Mouse (Mus musculus) heart, postnatal 14 days (tissue): ENCODE measurements around the gene 9230102O04Rik. TPM values are rescaled to one million over a fixed set of nuclear protein-coding genes. Genes with fewer than 3 reads are reported as not detected.

Source experiments
- DNase-seq, 2 experiments: peaks; one replicate each; pipeline ENCODE4 v3.0.0; 2021 to 2022
- intact Hi-C: fragments of 180-260 bp; cut with DNase I; formaldehyde crosslinking; loops from one replicate; pipeline ENCODE4 v1.15.1; 2025
- total RNA-seq, 2 experiments: library from RNA; stranded (reverse); gene quantifications; 2 replicates each; pipeline ENCODE4 v1.2.3; 2021

The 9230102O04Rik gene
- total RNA-seq, 2 experiments from 2014 or later: not detected

DNA sequence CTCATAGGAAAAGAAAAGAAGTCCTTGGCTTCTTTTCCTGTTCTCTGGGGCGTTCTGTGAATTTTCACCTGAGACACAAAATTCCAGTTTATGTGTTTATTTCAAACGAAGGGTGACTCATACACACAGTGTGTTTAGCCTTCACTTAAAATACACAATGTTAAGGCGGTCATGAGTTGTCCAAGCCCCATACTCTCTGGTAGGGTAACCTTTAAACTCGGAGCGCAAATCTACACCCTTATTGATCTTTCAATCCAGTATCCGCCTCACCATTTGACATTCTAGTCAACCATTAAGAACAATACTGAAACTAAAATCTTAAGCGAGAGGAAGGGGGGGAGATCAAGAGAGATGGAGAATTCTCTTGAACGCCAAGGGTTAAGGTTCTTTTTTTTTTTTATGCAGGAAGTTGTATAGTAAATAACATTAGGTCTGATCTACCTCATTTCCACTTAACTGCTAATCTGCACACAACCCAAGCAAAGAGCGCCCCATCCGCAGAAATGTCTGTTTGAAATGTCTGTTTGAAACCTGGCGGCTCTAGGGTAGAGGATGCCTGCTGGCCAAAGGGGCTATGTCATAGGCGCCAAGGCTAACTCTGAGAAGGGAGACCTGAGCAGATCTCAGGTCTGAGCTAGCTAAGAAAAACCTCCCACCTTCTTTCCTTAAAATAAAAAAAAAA lies 13.5 kb downstream of the 9230102O04Rik start:
- DNase-seq: no peak
- intact Hi-C loops: loop anchor here (5.0 kb wide), 1 partner anchor 239 kb away; no protein-coding TSS in a partner anchor

DNA sequence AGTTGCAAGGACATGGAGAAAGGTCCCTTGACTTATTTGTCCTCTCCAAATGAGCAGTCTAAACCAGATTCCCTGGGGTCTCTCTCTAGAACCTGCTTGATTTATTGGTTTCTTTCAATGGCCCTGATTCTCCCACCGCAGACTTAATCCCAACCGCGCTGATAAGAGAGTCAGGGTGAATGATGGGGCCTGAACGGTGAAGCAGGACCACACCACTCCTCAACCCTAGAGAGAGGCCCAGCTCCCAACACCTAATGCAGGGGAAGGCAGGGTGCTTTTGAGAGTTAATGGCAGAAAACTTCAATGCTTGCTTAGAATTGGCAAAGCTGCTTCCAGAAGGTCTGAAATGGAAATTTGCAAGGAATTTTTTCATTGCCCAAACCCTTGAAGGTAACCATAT lies 14.1 kb downstream of the 9230102O04Rik start:
- DNase-seq: no peak
- intact Hi-C loops: loop anchor here (5.0 kb wide), 1 partner anchor 238 kb away; no protein-coding TSS in a partner anchor

DNA sequence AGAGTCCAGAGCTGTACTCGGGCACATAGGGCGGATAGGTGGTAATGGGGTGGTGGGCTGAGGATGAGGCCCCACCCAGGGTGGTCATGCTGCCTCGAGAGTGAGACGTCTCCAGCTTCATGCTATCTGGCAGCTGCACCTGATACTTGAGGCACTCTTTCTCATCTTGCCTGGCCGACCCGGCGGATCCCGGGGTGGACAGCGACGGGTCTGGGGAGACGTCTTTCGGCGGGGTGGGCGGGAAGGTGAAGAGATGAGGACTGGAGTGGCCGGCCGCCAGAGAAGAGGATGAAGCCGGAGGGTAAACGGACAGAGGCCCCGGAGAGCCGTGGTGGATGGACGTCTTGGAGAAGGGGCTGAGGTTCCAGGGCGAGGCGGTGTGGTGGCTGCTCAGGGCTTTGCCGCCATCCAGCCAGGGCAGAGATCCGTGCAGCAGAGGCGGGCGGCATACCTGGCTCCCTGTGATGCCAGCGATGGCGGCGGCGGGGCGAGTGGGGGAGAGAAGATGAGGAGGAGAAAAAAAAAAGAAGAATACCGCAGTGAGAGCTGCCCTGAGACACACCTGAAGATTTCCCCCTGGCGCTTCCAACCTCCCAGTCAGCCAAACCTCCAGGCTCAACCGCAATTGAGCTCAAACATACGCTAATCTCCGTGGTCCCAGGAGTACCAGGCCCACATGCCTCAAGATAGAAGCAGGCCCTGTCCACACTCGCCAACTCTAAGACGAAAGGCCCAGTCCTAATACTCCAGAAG lies 14.7 kb downstream of the 9230102O04Rik start:
- no peak for DNase-seq

DNA sequence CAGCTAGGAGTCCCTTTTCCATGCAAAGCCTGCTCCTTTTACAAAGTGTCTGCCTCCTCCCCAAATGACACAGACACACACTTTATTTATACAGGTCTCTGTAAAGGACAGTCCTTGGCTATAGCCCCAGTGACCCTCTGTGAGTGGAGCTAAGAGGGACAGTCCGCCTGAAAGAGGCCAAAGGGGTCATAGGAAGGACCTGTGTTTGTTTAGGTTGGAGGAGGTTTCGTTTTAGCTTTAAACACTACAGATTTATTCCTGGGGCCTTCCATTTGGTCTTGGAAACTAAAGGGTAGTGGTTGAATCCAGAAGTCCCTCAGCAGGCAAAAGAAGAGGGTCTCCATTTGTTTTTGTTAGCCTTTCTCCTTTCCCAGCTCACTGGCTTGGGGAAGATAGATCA lies 15.6 kb downstream of the 9230102O04Rik start:
- intact Hi-C loops: no loop called here

More for the DNA sequence above, 14.7 kb downstream of the 9230102O04Rik start:
- intact Hi-C loops: loop anchor here (5.0 kb wide), 1 partner anchor 237 kb away; no protein-coding TSS in a partner anchor

DNA sequence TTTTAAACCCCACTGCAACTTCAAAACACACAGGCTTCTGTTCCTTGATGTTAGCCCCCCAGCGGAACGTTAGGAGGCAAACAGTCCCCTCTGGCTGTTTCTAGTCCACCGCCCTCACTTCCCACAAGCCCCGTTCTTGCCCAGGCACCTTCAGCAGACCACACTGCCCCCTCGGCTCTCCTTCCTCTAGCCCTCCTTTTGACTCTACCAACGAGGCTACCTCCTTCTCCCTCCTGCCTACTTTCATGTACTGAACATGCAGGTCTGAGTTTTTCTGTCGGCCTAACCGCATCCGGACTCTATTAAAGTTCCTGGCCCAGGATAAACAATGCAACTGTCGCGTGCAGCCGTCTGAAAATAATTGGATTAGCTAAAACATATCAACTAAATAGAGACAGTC lies 16.7 kb downstream of the 9230102O04Rik start:
- DNase-seq: no peak
- intact Hi-C loops: no loop called here

More for the DNA sequence above, 15.6 kb downstream of the 9230102O04Rik start:
- no peak for DNase-seq

DNA sequence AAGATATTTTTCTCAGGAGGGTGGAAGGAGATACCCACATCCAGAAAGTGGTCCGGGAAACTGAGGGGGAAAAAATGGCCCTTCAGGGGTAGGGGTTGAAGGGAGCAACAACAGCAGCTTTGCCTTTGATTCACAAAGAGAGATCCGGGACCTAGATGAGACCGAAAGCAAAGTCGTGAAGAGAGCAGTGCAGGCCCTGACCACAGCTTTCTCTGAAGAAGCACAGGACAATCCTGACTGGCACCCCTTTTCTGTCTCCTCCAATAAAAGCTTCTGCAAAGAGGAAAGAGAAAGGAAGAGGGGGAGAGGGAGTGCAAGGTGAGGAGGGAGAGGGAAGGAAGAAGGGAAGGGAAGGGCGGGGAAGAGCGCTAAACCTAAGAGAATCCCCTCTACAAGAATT lies 17.5 kb downstream of the 9230102O04Rik start:
- DNase-seq: no peak
- intact Hi-C loops: no loop called here

DNA sequence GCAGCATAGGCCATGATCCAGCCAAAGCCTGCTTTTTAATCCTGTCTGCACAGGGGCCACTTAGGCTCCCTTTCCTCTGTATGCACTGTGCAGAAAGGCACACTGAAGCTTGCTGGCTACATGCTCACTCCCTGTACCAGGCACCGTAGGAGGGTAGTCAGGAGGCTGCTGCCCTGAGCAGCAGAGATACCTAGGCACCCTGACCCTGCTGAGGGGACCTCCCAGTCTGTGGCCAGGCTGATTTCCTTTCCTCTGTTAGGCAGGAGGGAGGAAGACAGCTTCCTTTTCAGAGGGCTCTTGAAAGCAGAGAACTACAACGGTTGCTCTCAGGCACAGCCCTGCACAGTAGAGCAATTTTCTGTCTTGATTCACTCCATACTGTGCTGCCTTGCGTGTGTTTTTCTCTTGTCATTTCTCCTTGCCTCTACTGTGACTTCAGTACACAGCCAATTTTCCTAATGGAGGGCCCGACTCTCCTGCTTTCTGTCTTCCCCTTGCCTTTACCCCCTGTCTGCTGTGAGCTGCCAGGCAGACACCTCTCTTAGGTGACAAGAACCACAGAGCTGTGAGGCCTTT lies 18.1 kb downstream of the 9230102O04Rik start:
- DNase-seq: no peak
- intact Hi-C loops: no loop called here

DNA sequence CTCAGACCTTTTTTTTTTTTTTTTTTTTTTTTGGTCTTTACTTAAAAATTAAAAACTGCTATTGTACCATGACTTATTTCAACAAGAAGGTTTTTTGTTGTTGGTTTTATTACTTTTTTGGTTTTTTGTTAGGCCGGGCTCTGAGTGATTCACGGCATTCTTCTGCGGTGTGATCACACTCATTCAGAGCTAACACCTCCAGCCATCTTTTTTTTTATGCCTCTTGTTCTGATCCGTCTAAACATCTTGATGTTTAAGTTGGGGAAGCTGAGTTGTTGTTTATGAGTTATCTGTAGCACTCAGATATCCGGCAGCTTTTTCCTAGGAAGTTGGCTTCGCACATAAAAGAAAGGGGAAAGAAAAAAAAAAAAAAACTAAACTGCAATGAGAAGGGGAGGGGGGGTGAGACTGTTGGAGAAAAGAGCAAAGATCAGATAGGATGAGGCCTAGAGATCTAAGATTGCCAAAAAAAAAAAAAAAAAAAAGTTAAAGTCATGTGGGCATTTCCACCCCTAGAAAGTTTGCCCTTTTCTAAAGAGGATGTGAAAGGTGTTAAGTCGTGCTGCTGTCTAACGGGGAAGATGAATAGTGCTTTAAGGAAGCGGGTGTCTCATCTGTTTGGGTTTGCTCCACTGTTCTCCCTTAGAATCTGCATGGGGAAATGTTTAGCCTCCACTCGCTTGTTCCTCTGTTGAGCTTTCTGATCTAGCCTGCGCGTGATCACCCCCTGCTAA lies 22.1 kb downstream of the 9230102O04Rik start:
- intact Hi-C loops: no loop called here
- no peak for DNase-seq

DNA sequence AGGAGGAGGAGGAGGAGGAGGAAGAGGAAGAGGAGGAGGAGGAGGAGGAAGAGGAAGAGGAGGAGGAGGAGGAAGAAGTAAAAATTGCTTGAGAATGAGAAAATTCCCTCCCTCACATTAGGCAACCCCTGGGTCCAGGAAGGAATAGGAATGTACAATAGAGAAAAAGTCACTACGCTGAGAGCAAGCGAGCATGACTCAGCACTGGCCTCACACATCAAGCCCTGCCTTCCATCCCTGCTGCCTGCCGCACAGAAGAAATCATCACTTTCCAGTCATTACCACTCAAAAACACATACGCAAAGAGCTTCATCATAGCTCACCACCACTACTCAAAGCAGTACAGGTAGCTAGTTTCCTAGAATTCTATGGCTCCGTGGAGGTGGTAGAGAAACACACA lies 28.6 kb downstream of the 9230102O04Rik start:
- DNase-seq: no peak
- intact Hi-C loops: no loop called here

DNA sequence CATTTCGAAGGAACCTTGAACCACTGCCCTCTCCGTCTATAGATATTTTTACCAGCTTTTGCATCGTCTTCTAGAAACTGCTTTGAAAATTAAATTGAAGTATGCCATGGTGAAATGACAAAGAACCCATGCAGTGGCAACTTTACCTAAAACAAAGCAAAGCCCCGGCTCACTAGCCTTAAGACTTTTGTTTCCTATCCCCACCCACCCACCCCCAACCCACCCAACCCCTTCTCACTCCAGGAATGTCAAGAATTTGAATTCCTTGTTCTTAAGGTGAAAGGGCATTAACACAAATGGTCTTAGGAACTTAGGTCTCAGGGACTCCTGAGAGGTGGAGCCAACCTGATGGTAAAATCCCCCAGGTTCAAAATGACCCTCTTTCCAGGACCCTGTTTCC lies 33.5 kb downstream of the 9230102O04Rik start:
- intact Hi-C loops: no loop called here
- no peak for DNase-seq

DNA sequence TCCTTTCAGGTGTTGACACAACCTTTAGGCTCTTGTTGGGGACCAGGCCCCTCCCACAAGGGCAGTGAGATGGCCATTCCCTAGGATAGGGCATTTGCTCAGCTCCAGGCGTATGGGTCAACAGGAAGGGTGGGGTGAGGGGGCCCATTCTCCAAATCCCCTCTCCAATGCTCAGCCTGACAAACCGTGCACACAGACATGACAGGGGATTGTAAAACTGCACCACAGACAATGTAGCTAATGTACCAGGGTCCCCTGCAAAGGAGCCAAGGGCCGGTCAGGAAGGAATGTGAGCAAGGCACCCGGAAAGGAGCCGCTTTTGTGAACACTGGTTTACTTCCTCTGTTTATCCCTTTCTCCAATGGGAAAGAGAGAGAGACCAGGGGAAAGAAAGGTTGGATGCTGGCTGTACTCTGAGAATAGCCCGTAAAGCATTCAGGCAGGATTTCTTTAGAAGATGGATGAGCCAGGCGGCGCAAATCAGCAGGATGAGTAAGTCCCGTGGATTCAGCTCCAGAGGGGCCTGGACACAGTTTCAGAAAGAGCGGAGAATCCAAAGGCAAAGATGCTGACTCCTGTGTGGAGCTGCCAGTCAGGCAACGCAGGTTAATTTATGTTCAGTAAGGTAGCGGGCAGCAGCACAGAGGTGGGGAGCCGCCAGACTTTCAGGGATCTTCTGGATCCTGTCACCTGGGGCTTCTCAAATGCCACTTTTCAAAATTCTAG lies 36.3 kb downstream of the 9230102O04Rik start:
- intact Hi-C loops: no loop called here
- no peak for DNase-seq

DNA sequence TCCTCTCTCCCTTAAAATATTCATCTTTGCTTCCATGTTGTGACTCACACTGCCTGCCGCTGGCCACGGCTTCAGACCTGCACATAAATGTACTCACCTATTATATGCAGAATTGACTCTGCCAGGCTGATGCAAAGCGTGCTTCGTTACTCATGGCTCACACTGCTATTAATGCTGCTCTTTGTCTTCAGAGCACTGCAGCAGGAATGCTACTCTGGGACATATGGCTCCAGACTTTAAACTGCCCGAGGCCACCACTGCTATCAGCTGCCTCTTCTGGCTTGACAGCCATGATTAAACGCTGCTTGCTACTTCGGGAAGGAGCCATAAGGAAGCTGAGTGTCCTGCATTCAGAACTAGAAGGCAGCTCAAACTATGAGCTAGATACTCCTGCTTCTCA lies 54.1 kb downstream of the 9230102O04Rik start:
- no peak for DNase-seq
- intact Hi-C loops: no loop called here

DNA sequence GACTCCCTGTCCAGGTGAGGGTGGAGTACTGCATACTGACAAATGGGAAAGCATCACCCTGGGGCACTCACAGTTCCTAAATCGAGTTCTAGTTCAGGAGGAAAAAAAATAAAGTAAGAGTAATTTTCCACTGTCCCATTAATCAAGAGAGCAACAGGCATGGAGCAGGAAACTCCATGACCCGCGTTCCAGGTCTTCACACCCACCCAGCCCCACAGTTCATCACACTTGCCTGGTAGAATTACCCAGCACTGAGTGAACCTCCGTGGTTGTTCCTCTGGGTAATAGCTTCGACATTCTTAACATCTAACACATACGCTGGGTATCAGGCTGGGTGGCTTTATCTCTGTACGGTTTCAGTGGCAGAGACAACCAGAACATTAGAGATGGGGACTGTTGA lies 55.6 kb downstream of the 9230102O04Rik start:
- DNase-seq: no peak
- intact Hi-C loops: no loop called here

Other genes starting within 250 kb of the 9230102O04Rik start
- gene 4930412O13Rik, start 8.3 kb downstream of the 9230102O04Rik start, total RNA-seq: not detected
- 1 to 10 TPM in 1 of 2 experiments, under 1 TPM in 1; 0.84 to 3.1 TPM for gene Gata3, start 494 bp upstream of the 9230102O04Rik start, total RNA-seq
- 1 to 10 TPM; 7.3 to 9.5 TPM for gene Taf3, start 159.1 kb upstream of the 9230102O04Rik start, total RNA-seq
- 1,000 to 10,000 TPM; 1,309 to 1,324 TPM for gene Atp5c1, start 191.0 kb upstream of the 9230102O04Rik start, total RNA-seq
- gene Kin, start 191.1 kb upstream of the 9230102O04Rik start, total RNA-seq: 1 to 10 TPM; 8.9 to 9.4 TPM
- under 1 TPM; 0.37 to 0.67 TPM for gene Itih2, start 241.9 kb upstream of the 9230102O04Rik start, total RNA-seq